Mouse (Mus musculus) myocyte (in vitro differentiated cells): ENCODE measurements around the gene Arid1b. TPM values are rescaled to one million over a fixed set of nuclear protein-coding genes. Genes with fewer than 3 reads are reported as not detected.

ENCODE experiments used
- H3K27me3 ChIP-seq: one replicate; pipeline ENCODE4 v1.6.1; 2011; ENCODE audit not compliant: control insufficient read depth, insufficient read depth, insufficient read length
- H3K36me3 ChIP-seq: one replicate; pipeline ENCODE4 v1.6.1; 2011; ENCODE audit not compliant: control insufficient read depth, insufficient read depth
- H3K4me2 ChIP-seq: one replicate; pipeline ENCODE4 v1.6.1; 2011; ENCODE audit warnings: low read depth, control low read depth
- H3K4me3 ChIP-seq: one replicate; pipeline ENCODE4 v1.5.1; 2011; ENCODE audit warnings: mild to moderate bottlenecking, control low read depth, moderate library complexity
- H3K79me2 ChIP-seq: one replicate; pipeline ENCODE4 v1.6.1; 2011; ENCODE audit not compliant: control insufficient read depth, insufficient read depth
- H3ac ChIP-seq: one replicate; pipeline ENCODE4 v1.6.1; 2011; ENCODE audit not compliant: control insufficient read depth, insufficient read length
- CEBPB ChIP-seq: IDR thresholded peaks from 2 replicates; pipeline ENCODE4 v1.6.1; 2011; ENCODE audit warnings: mild to moderate bottlenecking, moderate library complexity; ENCODE audit not compliant: poor library complexity, insufficient read depth, severe bottlenecking
- E2F4 ChIP-seq: IDR thresholded peaks from one replicate; pipeline ENCODE4 v1.6.1; 2011; ENCODE audit warnings: mild to moderate bottlenecking, control low read depth, moderate library complexity; ENCODE audit not compliant: insufficient read depth
- MAX ChIP-seq: IDR thresholded peaks from one replicate; pipeline ENCODE4 v1.6.1; 2011; ENCODE audit warnings: low read depth, mild to moderate bottlenecking, control low read depth
- MYOD1 ChIP-seq, 3 experiments: IDR thresholded peaks; one replicate each; pipeline ENCODE4 v1.6.1; 2011; ENCODE audit warnings: control low read depth in 2 of 3, low read depth in 2 of 3, mild to moderate bottlenecking in 2 of 3, moderate library complexity in 1 of 3; ENCODE audit not compliant: insufficient read length in 2 of 3, control insufficient read depth in 1 of 3
- MYOG ChIP-seq, 3 experiments: IDR thresholded peaks; one replicate each; pipeline ENCODE4 v1.6.1; 2011; ENCODE audit warnings: control low read depth in 2 of 3, low read depth in 2 of 3, mild to moderate bottlenecking in 2 of 3; ENCODE audit not compliant: insufficient read length in 2 of 3, control insufficient read depth in 1 of 3, insufficient read depth in 1 of 3
- POLR2A ChIP-seq: IDR thresholded peaks from one replicate; pipeline ENCODE4 v1.6.1; 2011; ENCODE audit warnings: low read depth, mild to moderate bottlenecking, control low read depth, moderate library complexity; ENCODE audit not compliant: insufficient read length
- POLR2AphosphoS2 ChIP-seq: IDR thresholded peaks from one replicate; pipeline ENCODE4 v1.6.1; 2011; ENCODE audit warnings: low read depth, control low read depth; ENCODE audit not compliant: insufficient read length
- REST ChIP-seq: IDR thresholded peaks from one replicate; pipeline ENCODE4 v1.6.1; 2011; ENCODE audit warnings: mild to moderate bottlenecking, control low read depth, moderate library complexity; ENCODE audit not compliant: insufficient read depth, insufficient read length
- SRF ChIP-seq: IDR thresholded peaks from one replicate; pipeline ENCODE4 v1.6.1; 2011; ENCODE audit warnings: low read depth; ENCODE audit not compliant: control insufficient read depth, insufficient read length
- TCF12 ChIP-seq: IDR thresholded peaks from one replicate; pipeline ENCODE4 v1.6.1; 2011; ENCODE audit warnings: mild to moderate bottlenecking, control low read depth; ENCODE audit not compliant: poor library complexity, insufficient read depth, severe bottlenecking
- TCF3 ChIP-seq: IDR thresholded peaks from one replicate; pipeline ENCODE4 v1.6.1; 2011; ENCODE audit warnings: low read depth, control low read depth; ENCODE audit not compliant: insufficient read length
- USF1 ChIP-seq: IDR thresholded peaks from one replicate; pipeline ENCODE4 v1.6.1; 2011; ENCODE audit warnings: low read depth, mild to moderate bottlenecking, control low read depth, moderate library complexity
- polyA plus RNA-seq: library from polyadenylated mRNA; unstranded; fragments of >200 nt; fragmentation: generic; extraction: Trizol; gene quantifications from one replicate; pipeline ENCODE4 v1.2.1, GENCODE M21; 2012; ENCODE audit warnings: missing spikeins

Arid1b gene
- polyA plus RNA-seq, 1 experiment = 10.9 TPM

DNA sequence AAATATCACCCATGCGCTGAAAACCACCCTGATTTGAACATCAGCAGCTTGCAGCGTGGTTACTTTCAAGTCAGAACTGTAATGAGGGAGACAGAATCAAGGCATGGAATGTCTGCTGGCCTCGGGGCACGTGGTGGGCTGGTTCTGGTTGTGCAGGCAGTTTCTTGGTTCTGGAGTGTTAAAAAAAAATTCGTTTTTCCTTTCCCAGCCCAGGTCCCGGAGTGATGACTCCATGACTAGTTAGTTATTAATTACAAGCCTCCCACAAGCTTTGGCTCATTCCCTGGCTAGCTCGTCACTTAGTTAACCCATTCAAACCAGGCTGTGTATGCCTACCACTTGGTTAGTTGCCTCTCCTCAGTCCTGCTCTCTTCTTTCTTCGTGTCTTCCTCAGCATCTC, 56.1 kb downstream of the Arid1b start:
- H3K36me3 ChIP-seq = peaks cover 5% of the 10 kb centered on the region
- no peak overlapping the region for H3K4me2 ChIP-seq
- peaks cover 78% of the 10 kb centered on the region for H3K79me2 ChIP-seq
- TF ChIP-seq E2F4 = no peak
- TF ChIP-seq MYOG (IDR thresholded peaks at IDR 0.05; ENCODE audit: control insufficient read depth in 1 of 3, insufficient read depth in 1 of 3, insufficient read length in 2 of 3, low read depth in 2 of 3) = no peak
- TF ChIP-seq POLR2AphosphoS2 = no peak
- TF ChIP-seq MYOD1 (IDR thresholded peaks at IDR 0.05; ENCODE audit: control insufficient read depth in 1 of 3, insufficient read length in 2 of 3, low read depth in 2 of 3) = no peak
- TF ChIP-seq TCF12 = no peak
- no peak for TF ChIP-seq USF1
- TF ChIP-seq MAX = no peak
- TF ChIP-seq POLR2A = no peak
- TF ChIP-seq CEBPB = no peak
- TF ChIP-seq REST = no peak
- TF ChIP-seq SRF = no peak
- H3K27me3 ChIP-seq = no peaks in the 10 kb centered on the region
- no peak overlapping the region for H3K4me3 ChIP-seq
- H3ac ChIP-seq = no peak overlapping the region

GRCm38 (mm10) chr17:5050970-5051530, 56.9 kb downstream of the Arid1b start:
- Histone ChIP-seq H3K79me2 (peaks cover 78% of the 10 kb centered on the region), H3K4me3 (no peak overlapping the region), H3ac (no peak overlapping the region), H3K36me3 (peaks cover 5% of the 10 kb centered on the region), H3K27me3 (no peaks in the 10 kb centered on the region), H3K4me2 (no peak overlapping the region)
- no peak for TF ChIP-seq MYOG (IDR thresholded peaks at IDR 0.05; ENCODE audit: control insufficient read depth in 1 of 3, insufficient read depth in 1 of 3, insufficient read length in 2 of 3, low read depth in 2 of 3)
- TF ChIP-seq MAX = no peak
- TF ChIP-seq POLR2AphosphoS2 = no peak
- no peak for TF ChIP-seq MYOD1 (IDR thresholded peaks at IDR 0.05; ENCODE audit: control insufficient read depth in 1 of 3, insufficient read length in 2 of 3, low read depth in 2 of 3)
- TF ChIP-seq SRF = no peak
- TF ChIP-seq E2F4 = no peak
- no peak for TF ChIP-seq TCF12
- TF ChIP-seq POLR2A = no peak
- no peak for TF ChIP-seq REST
- no peak for TF ChIP-seq USF1
- no peak for TF ChIP-seq TCF3
- no peak for TF ChIP-seq CEBPB

- Histone ChIP-seq H3K79me2 (peaks cover 78% of the 10 kb centered on the region), H3ac (no peak overlapping the region), H3K27me3 (no peaks in the 10 kb centered on the region), H3K4me2 (no peak overlapping the region), H3K36me3 (peaks cover 5% of the 10 kb centered on the region), H3K4me3 (no peak overlapping the region)
- TF ChIP-seq POLR2AphosphoS2 = no peak
- TF ChIP-seq POLR2A = no peak
- no peak for TF ChIP-seq USF1
- no peak for TF ChIP-seq E2F4
- TF ChIP-seq TCF12 = no peak
- TF ChIP-seq MYOG (IDR thresholded peaks at IDR 0.05; ENCODE audit: control insufficient read depth in 1 of 3, insufficient read depth in 1 of 3, insufficient read length in 2 of 3, low read depth in 2 of 3) = no peak
- no peak for TF ChIP-seq CEBPB
- TF ChIP-seq MAX = no peak
These were observed 58.1 kb downstream of the Arid1b start for GRCm38 (mm10) chr17:5052091-5052799.

DNA sequence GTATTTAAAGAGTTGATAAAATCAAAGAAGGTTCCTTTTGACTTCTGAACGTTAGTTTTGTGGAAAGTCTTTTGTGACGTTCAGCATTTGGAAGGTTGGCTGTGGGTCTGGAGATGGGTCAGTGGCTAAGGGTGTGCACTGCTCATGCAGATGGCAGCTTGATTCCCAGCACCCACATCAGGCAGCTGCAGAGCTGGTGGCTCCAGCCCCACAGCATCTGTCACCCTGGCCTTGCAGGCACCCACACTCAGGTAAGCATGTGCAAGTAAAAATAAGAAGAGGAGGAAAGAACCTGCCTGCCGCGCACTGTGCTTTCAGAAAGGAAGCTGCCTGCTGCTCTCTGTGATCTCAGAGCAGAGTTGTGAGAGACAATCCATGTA, 58.7 kb downstream of the Arid1b start:
- H3K27me3 ChIP-seq = no peaks in the 10 kb centered on the region
- peaks cover 77% of the 10 kb centered on the region for H3K79me2 ChIP-seq
- no peak overlapping the region for H3ac ChIP-seq
- H3K4me3 ChIP-seq = no peak overlapping the region
- peaks cover 5% of the 10 kb centered on the region for H3K36me3 ChIP-seq
- TF ChIP-seq MYOG (IDR thresholded peaks at IDR 0.05; ENCODE audit: control insufficient read depth in 1 of 3, insufficient read depth in 1 of 3, insufficient read length in 2 of 3, low read depth in 2 of 3) (peak in 1 of 3 experiments; percentile 56), MYOD1 (IDR thresholded peaks at IDR 0.05; ENCODE audit: control insufficient read depth in 1 of 3, insufficient read length in 2 of 3, low read depth in 2 of 3) (peak in 1 of 3 experiments; percentile 31), CEBPB (no peak)
- H3K4me2 ChIP-seq = no peak overlapping the region

DNA sequence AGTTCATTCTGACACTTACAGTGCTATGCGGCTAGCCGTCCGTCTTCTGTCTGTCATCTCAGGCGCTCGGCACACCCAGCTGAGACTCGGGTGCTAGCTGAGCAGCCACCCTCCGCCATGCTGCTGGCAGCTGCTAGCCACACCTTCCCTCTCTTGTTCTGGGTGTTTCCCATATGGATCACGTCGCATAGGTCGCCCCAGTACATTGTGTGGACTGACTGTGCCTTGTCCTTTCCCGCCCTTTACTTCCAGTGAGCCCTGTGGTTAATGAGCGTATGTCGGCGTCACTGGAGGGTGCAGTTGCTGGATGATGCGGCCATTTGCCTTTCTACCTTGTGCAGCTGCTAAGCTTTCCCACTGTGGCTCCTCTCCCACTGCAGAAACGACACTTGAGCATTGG, 59.1 kb downstream of the Arid1b start:
- TF ChIP-seq MYOD1 (IDR thresholded peaks at IDR 0.05; ENCODE audit: control insufficient read depth in 1 of 3, insufficient read length in 2 of 3, low read depth in 2 of 3) (no peak), TCF3 (no peak), USF1 (no peak), MYOG (IDR thresholded peaks at IDR 0.05; ENCODE audit: control insufficient read depth in 1 of 3, insufficient read depth in 1 of 3, insufficient read length in 2 of 3, low read depth in 2 of 3) (peak in 2 of 3 experiments; percentile 15 to 16)
- Histone ChIP-seq H3K27me3 (no peaks in the 10 kb centered on the region), H3ac (no peak overlapping the region), H3K4me2 (no peak overlapping the region), H3K36me3 (peaks cover 5% of the 10 kb centered on the region), H3K4me3 (no peak overlapping the region), H3K79me2 (peaks cover 73% of the 10 kb centered on the region)
